Mouse (Mus musculus): ENCODE measurements at regions not wholly inside any gene's neighbourhood (a gene's known extent, or its start where the extent isn't known, plus 50 kb on each side); places are given as distances from the start of the nearest gene placed in this dataset.

- no peak for TF ChIP-seq POLR2A (IDR thresholded peaks at IDR 0.05; ENCODE audit: borderline replicate concordance, extremely low read depth, low read depth, low read length)
- TF ChIP-seq CTCF (IDR thresholded peaks at IDR 0.05; ENCODE audit: insufficient read depth, low read length): no peak
Measured at GRCm38 (mm10) chr12:109528966-109529365, 71.2 kb downstream of the Rtl1 start.

All from lung, adult 2 months (tissue).